Mouse (Mus musculus) embryonic facial prominence, embryonic 11.5 days (tissue): ENCODE measurements around the gene Krt26. TPM values are rescaled to one million over a fixed set of nuclear protein-coding genes. Genes with fewer than 3 reads are reported as not detected.

ENCODE experiments used
- ATAC-seq: fragments of 200-750 bp; cut with Nextera tagmentation; replicated peaks from 2 replicates; pipeline ENCODE4 v1.8.0; 2017; ENCODE audit warnings: low read depth; ENCODE audit not compliant: insufficient number of reproducible peaks, low FRiP score, low TSS enrichment
- DNase-seq: peaks from one replicate; pipeline ENCODE4 v3.0.0-alpha.2; 2015; ENCODE audit warnings: low spot score
- H3K27ac ChIP-seq: fragments of 300-500 bp; sonication (generic); replicated peaks from 2 replicates; pipeline ENCODE4 v1.5.1; 2014; ENCODE audit warnings: mild to moderate bottlenecking, low read depth, low read length, control low read depth
- H3K27me3 ChIP-seq: fragments of 300-500 bp; sonication (generic); 2 replicates; pipeline ENCODE4 v1.6.1; 2014; ENCODE audit warnings: mild to moderate bottlenecking, low read length, moderate library complexity, mixed read lengths; ENCODE audit not compliant: control insufficient read depth, insufficient read depth
- H3K36me3 ChIP-seq: fragments of 300-500 bp; sonication (generic); replicated peaks from 2 replicates; pipeline ENCODE4 v1.6.1; 2014; ENCODE audit warnings: low read depth, mild to moderate bottlenecking, low read length, moderate library complexity, mixed read lengths; ENCODE audit not compliant: control insufficient read depth, insufficient read depth
- H3K4me1 ChIP-seq: fragments of 300-500 bp; sonication (generic); 2 replicates; pipeline ENCODE4 v1.6.1; 2014; ENCODE audit warnings: low read length, mixed read lengths; ENCODE audit not compliant: control insufficient read depth, insufficient read depth
- H3K4me2 ChIP-seq: fragments of 300-500 bp; sonication (generic); 2 replicates; pipeline ENCODE4 v1.6.1; 2014; ENCODE audit warnings: low read depth, mild to moderate bottlenecking, control low read depth, low read length, moderate library complexity
- H3K4me3 ChIP-seq: fragments of 300-500 bp; sonication (generic); 2 replicates; pipeline ENCODE4 v1.5.1; 2014; ENCODE audit warnings: low read depth, low read length, control low read depth
- H3K9ac ChIP-seq: fragments of 300-500 bp; sonication (generic); replicated peaks from 2 replicates; pipeline ENCODE4 v1.6.1; 2014; ENCODE audit warnings: mild to moderate bottlenecking, control low read depth, low read length
- H3K9me3 ChIP-seq: fragments of 300-500 bp; sonication (generic); replicated peaks from 2 replicates; pipeline ENCODE4 v1.6.1; 2016; ENCODE audit warnings: mild to moderate bottlenecking, low read length, inconsistent platforms, mixed read lengths; ENCODE audit not compliant: control insufficient read depth
- WGBS: fragments of 180-500 bp; shearing (Covaris S2); extraction: QIAGEN DNeasy Blood & Tissue Kit; methylation state at CpG from one replicate; pipeline ENCODE4 v1.1.7; 2014; 5-methylcytosine and 5-hydroxymethylcytosine counted together
- polyA plus RNA-seq: library from polyadenylated mRNA; unstranded; fragments of >200 nt; fragmentation: Nextera tagmentation; extraction: Ambion mirVana; gene quantifications from 2 replicates; pipeline ENCODE4 v1.2.1, GENCODE M21; 2014

Gene Krt26
- polyA plus RNA-seq, 1 experiment from 2014 or later = 0.14 TPM

DNA sequence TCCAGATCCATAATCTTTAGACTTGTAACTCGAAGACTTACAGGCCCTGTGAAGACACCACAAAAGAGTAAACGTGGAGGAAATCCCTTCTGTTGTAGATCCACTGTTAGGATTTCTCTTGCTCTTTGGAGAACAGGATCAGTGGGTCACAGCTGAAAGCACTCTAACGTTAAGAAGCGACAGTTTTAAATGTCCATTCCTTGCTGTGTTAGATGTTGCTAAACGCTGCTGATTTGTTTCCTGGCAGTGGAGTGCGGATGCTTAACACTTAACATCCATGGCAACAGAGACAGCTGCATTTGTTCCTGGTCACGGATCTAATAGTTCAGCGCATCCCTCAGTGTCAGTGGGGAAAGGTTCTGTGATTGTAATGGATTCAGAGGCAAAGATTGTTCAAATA, 21.2 kb downstream of the Krt26 start:
- no peaks in the 10 kb centered on the region for H3K9me3 ChIP-seq
- ATAC-seq (no peak), DNase-seq (no peak)
- no peak overlapping the region for H3K9ac ChIP-seq
- 69% methylated on average over 8 of the region's 8 CpGs for WGBS
- no peak overlapping the region for H3K4me2 ChIP-seq
- H3K4me1 ChIP-seq = no peaks in the 10 kb centered on the region
- no peak overlapping the region for H3K4me3 ChIP-seq
- H3K27ac ChIP-seq = no peak overlapping the region
- no peaks in the 10 kb centered on the region for H3K27me3 ChIP-seq
- H3K36me3 ChIP-seq = no peaks in the 10 kb centered on the region

DNA sequence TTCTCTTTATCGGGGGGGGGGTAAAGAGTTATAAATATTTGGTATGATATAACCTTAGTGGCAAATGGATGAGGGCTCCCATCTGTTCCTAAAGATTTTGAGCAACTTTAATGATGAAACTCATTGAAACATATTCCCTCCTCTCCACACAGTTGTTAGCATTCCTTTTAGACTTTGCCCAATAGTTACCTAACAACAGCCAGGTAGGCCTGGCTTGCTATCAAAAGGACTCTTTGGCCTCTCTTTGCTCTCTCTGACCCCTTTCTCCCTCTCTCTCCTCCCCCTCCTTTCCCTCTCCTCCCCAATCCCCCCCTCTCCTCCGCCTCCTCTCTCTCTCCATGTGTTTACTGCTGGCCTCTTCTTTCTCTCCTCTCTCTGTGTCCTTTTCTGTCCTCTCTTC, 23.2 kb downstream of the Krt26 start:
- H3K27ac ChIP-seq = no peak overlapping the region
- ATAC-seq = no peak
- no peak overlapping the region for H3K9ac ChIP-seq
- H3K4me1 ChIP-seq = no peaks in the 10 kb centered on the region
- H3K4me2 ChIP-seq = no peak overlapping the region
- no peaks in the 10 kb centered on the region for H3K36me3 ChIP-seq
- H3K27me3 ChIP-seq = no peaks in the 10 kb centered on the region
- H3K4me3 ChIP-seq = no peak overlapping the region
- 87% methylated on average over 2 of the region's 2 CpGs for WGBS
- no peaks in the 10 kb centered on the region for H3K9me3 ChIP-seq
- DNase-seq = no peak

DNA sequence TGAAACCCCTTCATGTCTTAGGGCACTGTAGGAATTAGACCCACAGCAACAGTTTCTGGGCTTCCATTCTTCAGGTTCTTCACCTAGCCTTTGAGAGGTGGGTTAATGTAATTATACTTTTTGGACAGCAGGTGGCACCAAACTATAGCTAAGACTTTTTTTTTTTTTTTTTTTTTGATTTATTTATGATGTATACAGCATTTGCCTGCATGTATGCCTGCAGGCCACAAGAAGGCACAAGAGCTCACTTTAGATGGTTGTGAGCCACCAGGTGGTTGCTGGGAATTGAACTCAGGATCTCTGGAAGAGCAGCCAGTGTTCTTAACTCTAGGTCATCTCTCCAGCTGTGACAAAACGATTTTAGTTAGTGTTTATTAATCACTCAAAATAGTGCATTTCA, 26.9 kb downstream of the Krt26 start:
- Histone ChIP-seq H3K4me3 (no peak overlapping the region), H3K9me3 (no peaks in the 10 kb centered on the region), H3K36me3 (no peaks in the 10 kb centered on the region), H3K27ac (no peak overlapping the region), H3K4me1 (no peaks in the 10 kb centered on the region), H3K27me3 (no peaks in the 10 kb centered on the region), H3K9ac (no peak overlapping the region), H3K4me2 (no peak overlapping the region)
- DNase-seq = peak; percentile 72
- ATAC-seq = no peak
- WGBS = 80% methylated on average over 1 of the region's 1 CpGs

DNA sequence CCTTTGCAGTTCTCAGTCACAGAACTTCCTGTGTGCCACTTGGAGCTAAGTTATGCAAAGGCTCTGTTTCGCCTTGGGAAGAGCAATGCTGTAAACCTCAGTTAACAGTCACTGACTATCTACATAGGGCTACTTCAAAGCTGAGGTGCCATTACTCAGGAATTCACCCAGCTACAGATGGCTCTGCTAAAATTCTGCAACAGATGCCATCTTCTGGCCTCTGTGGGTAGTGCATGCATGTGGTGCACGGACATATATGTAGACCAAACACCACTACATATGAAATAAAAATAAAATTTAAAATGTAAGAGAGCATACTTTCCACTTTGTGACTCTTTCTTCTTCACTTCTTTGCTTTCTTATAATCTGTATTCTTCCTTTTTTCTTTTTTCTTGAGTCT, 30.2 kb downstream of the Krt26 start:
- ATAC-seq = no peak
- H3K27me3 ChIP-seq = no peaks in the 10 kb centered on the region
- 30% methylated on average over 2 of the region's 2 CpGs for WGBS
- no peak overlapping the region for H3K4me2 ChIP-seq
- no peaks in the 10 kb centered on the region for H3K36me3 ChIP-seq
- H3K27ac ChIP-seq = no peak overlapping the region
- H3K4me1 ChIP-seq = no peaks in the 10 kb centered on the region
- no peak overlapping the region for H3K9ac ChIP-seq
- peak; percentile 80 for DNase-seq
- no peak overlapping the region for H3K4me3 ChIP-seq
- H3K9me3 ChIP-seq = no peaks in the 10 kb centered on the region

GRCm38 (mm10) chr11:99295039-99295438, 42.7 kb downstream of the Krt26 start:
- H3K27me3 ChIP-seq = no peaks in the 10 kb centered on the region
- DNase-seq (no peak), ATAC-seq (no peak)
- H3K9me3 ChIP-seq = no peaks in the 10 kb centered on the region
- no peak overlapping the region for H3K9ac ChIP-seq
- 64% methylated on average over 5 of the region's 5 CpGs for WGBS
- no peak overlapping the region for H3K4me2 ChIP-seq
- no peaks in the 10 kb centered on the region for H3K36me3 ChIP-seq
- no peak overlapping the region for H3K27ac ChIP-seq
- H3K4me1 ChIP-seq = no peaks in the 10 kb centered on the region
- no peak overlapping the region for H3K4me3 ChIP-seq

DNA sequence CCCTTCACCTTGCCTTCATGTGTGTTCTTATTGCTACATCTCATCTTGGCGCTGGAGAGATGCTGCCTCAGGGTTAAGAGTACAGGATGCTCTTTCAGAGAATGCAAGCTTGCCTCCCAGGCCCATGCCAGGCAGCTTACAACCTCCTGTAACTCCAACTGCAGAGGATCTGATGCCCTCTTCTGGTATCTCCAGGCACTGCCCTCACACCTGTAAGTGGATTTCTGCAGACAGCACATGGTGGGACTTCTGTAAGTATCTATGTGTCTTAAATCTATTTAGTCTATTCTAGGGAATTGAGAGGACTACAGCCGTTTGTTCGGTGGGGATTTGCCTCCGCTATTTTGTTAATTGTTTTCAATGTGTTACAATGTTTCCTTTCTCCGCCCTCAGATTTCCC, 44.9 kb downstream of the Krt26 start:
- Histone ChIP-seq H3K4me3 (no peak overlapping the region), H3K4me1 (no peaks in the 10 kb centered on the region), H3K27me3 (no peaks in the 10 kb centered on the region), H3K36me3 (no peaks in the 10 kb centered on the region), H3K27ac (no peak overlapping the region), H3K9me3 (no peaks in the 10 kb centered on the region), H3K9ac (no peak overlapping the region), H3K4me2 (no peak overlapping the region)
- 65% methylated on average over 5 of the region's 5 CpGs for WGBS
- DNase-seq (peak; percentile 55), ATAC-seq (no peak)

DNA sequence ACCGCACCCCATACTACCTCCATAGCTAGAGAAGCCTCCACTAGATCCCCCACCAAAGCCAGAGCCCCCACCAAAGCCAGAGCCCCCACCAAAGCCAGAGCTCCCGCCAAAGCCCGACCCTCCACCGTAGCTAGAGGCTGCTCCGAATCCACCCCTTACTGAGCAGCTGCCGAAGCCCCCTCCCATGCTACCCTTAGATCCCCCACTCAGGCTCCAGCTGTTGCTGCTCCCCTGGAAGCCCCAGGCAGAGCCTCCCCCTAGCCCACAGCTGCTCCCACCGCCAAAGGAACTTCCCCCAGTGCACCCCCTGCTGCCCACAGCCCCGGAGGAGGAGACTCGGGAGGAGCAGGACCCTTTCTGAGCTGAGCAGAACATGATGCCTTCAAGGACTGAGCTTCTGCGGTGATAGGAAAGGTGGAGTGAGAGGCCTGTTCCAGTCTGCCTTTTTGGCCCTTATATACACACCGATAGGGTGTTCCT, 52.9 kb downstream of the Krt26 start, which contains the start of gene Krt24:
Krt24 (minus strand) TSS at position 430 of the 480 bp plus-strand sequence.
- Histone ChIP-seq H3K27ac (no peak within 1 kb of the TSS), H3K9ac (no peak within 1 kb of the TSS), H3K36me3 (no peaks in the 10 kb centered on the region), H3K9me3 (no peaks in the 10 kb centered on the region), H3K4me2 (no peak within 1 kb of the TSS), H3K27me3 (no peaks in the 10 kb centered on the region), H3K4me3 (no peak within 1 kb of the TSS), H3K4me1 (no peaks in the 10 kb centered on the region)
- DNase-seq (no peak), ATAC-seq (no peak)
- WGBS = 50% methylated on average over 11 of the region's 11 CpGs

DNA sequence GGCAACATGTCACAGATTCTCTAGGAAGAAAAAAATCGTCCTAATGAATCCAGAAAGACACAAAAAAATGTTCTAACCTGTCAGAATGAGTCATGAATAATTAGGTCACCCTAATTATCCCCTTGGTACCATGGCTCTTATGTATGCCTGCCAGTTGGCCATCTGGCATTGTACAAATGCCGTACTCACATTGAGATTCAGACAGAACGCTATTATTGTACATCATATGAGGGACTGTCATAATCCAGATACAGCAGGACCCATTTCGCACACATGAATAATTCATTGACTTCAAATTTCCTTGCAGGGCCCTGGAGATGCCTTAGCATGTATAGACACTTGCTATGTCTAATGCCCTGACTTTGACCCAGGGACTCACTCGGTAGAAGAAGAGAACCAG, 53.8 kb downstream of the Krt26 start:
- Histone ChIP-seq H3K9ac (no peak overlapping the region), H3K27me3 (no peaks in the 10 kb centered on the region), H3K4me1 (no peaks in the 10 kb centered on the region), H3K4me2 (no peak overlapping the region), H3K27ac (no peak overlapping the region), H3K4me3 (no peak overlapping the region), H3K9me3 (no peaks in the 10 kb centered on the region), H3K36me3 (no peaks in the 10 kb centered on the region)
- DNase-seq (no peak), ATAC-seq (no peak)
- 80% methylated on average over 5 of the region's 5 CpGs for WGBS
